Mouse (Mus musculus): ENCODE results near the gene Cdk5rap2. TPM values are rescaled to one million over a fixed set of nuclear protein-coding genes. Genes with fewer than 3 reads are reported as not detected.
A peak's percentile ranks its signal among the peaks of the same experiment; 100 is the strongest.

Cdk5rap2 gene
- total RNA-seq (2021) = 1 to 10 TPM; 6.0 to 6.3 TPM
- long read RNA-seq, experiment 1, full-length matches to known transcripts = 2 of 4 reads
- long read RNA-seq, experiment 1, partial matches to known transcripts = 1 of 4 reads
- long read RNA-seq, experiment 1, other reads (novel, unspliced or antisense) = 1 of 4 reads
- long read RNA-seq, experiment 2, full-length matches to known transcripts = 2 of 4 reads
- long read RNA-seq, experiment 2, partial matches to known transcripts = 0 of 4 reads
- long read RNA-seq, experiment 2, other reads (novel, unspliced or antisense) = 2 of 4 reads

DNA sequence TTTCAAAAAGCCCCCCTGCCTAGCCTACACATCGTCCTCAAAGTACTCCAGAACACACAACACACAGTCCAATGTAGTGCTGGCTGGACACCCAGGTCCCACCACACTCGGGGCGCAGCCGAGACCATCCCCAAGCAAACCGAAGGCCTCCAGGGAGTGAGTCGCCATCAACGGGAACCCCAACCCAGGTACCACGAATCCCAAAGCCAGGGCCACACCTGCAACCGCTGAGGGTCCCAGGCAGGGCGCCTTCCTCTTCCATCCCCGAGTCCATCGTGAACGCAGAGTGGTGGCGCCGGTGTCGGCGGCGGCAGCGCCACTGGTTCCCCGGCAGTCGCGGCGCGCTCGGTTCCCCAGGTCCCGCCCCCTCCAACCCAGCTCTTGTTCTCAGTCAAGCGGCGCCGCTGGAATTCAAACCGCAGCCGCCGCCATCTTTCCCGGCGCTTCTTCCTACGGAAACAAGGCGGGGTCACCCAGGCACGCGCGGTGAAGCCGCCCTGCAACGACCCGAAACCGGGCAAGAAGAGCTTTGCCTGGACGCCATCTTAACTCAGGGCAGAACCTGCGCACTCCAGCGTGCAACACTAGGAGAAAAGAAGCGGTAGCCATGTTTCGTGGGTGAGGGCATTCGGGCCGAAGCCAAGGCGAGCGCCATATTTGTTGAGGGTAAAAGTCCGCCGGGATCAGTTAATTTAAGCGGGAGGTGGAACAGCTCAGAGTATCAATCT lies at the start of gene Cdk5rap2:
Gene Cdk5rap2, minus strand, starts transcription at position 450 of the 728 bp plus-strand sequence.
- intact Hi-C loops (cut with DNase I; ENCODE audit: low total_unique reads) = no loop called here

DNA sequence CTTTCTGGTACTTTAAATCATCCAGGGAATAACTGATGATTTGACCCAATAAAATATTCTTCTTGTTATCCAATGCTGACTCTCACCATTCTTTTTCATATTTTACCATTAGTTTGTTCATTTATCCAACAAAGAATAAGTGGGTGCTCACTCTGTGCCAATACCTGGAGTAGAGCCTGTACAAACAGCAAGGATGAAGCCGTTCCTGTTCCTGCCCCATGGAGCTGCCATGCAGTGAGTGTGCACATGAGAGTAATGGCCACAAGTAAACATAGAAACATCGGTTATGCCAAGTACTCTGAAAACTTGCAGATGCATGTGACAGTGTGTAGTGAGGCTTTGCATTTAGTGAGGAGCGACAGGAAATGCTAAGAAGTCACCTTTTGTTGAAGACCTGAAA lies 41.9 kb upstream of the Cdk5rap2 start:
- no peak for DNase-seq
- intact Hi-C loops (cut with DNase I; ENCODE audit: low total_unique reads) = loop anchor here (5.0 kb wide), 1 partner anchor 150 kb away; no protein-coding TSS in a partner anchor

More for the DNA sequence above, at the start of gene Cdk5rap2:
- peak; percentile 96 for DNase-seq

DNA sequence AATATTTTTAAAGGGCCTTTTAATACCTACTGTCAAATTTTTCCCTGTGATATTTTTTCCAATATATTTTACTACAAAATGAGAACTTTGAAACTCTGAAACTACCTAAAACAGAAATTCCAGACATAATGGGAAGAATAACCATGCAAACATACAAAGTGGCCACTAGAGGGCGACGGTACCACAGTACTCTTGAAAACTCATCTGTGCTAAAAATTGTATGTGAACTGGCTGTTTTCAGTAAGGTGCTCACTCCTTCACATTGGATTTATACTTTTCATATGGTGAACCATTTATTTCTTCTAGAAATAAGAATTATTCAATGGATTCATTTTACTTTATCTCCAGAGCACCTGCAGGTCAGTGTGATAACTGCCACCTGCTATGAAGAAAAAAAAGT lies 41.5 kb upstream of the Cdk5rap2 start:
- intact Hi-C loops (cut with DNase I; ENCODE audit: low total_unique reads) = loop anchor here (5.0 kb wide), 1 partner anchor 151 kb away; no protein-coding TSS in a partner anchor
- peak; percentile 14 for DNase-seq

DNA sequence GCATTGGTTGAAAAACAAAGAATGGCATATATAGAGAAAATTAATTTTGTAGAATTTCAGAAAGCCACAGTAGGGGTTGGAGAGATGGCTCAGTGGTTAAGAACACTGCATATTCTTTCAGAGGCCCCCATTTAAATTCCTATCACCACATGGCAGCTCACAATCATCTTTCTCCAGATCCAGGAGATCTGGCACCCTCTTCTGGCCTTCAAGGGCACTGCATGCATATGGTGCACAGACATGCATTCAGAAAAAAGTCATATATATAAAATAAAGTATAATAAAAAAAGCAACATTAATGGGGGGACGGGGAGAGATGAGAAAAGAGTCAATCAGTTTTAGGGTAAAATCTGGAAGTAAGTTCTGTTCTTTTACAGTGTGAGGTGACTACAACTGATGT lies 39.4 kb upstream of the Cdk5rap2 start:
- no peak for DNase-seq
- intact Hi-C loops (cut with DNase I; ENCODE audit: low total_unique reads) = loop anchor here (5.0 kb wide), 1 partner anchor 153 kb away; no protein-coding TSS in a partner anchor

DNA sequence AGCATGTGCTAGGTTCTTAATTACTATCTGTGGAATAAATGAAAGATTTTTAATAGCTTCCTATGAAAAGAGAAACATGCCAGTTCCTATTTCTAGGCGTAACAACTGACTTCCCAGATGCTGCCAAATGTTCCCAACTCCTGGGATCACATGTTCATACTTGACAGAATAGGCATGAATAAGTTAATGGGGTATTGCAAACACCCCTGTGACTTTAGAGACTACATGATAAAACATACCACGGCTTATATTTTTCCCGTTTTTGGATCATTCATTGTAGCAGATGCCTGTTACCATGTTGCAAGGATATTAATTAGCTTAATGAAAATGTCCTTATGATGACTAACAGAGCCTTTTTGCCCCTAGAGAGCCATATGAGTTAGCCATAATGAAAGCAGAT lies 36.5 kb upstream of the Cdk5rap2 start:
- intact Hi-C loops (cut with DNase I; ENCODE audit: low total_unique reads) = no loop called here
- DNase-seq = no peak

DNA sequence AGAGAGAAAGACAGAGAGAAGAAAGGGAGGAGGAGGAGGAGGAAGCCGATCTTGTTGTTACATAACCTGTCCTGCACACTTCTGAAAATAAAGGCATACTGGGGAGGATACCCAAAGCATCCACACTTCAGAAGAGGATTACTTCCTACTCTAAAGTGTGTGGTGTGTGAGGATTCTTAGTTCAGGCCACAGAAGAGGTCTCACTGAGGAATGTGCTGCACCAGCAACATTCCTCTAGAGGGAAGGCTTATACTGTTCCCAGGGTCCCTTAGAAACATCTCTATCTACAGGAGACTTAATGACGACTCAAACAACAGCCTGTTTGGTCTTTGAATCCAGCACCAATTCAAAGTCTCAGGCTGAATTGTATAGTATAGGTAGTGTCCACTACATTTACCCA lies 10.0 kb upstream of the Cdk5rap2 start:
- intact Hi-C loops (cut with DNase I; ENCODE audit: low total_unique reads) = no loop called here
- no peak for DNase-seq

DNA sequence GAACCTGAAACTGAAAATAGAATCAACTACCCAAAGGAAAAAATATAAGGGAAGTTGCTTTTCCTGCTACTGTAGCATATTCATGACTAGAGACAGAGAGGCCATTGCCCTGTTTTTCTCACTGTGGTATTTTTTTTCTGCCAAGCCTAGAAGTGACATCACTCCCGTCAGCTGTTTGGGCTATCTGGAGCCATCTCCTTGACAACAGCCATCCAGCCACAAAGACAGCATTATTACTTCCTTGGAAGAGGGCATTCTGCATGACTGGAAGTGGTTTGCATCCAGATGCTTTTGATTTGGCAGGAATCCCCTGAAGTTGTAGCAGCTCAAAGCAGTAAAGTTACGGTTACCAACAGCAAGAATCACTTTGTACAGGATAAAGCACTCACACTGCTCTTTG lies 1.9 kb upstream of the Cdk5rap2 start:
- no peak for DNase-seq
- intact Hi-C loops (cut with DNase I; ENCODE audit: low total_unique reads) = no loop called here

DNA sequence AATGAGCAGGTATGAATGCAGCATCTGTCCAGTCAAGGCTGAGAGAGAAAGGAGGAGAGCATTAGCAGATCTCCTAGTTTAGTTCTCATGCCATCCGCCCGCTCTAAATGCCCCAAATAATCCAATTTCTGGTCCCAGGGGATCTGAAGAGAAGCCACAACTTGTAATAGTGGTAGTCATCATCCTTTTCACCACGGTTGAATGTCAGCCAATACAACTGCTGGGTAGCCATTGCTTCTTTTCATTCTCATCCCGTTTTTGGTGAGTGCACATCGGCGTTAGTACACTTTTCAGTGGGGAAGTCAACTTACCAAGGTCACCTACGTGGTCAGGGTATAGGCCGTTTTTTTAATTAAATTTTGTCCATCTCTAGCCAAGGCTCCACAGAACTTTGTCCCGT lies 787 bp downstream of the Cdk5rap2 start:
- no peak for DNase-seq
- intact Hi-C loops (cut with DNase I; ENCODE audit: low total_unique reads) = no loop called here

DNA sequence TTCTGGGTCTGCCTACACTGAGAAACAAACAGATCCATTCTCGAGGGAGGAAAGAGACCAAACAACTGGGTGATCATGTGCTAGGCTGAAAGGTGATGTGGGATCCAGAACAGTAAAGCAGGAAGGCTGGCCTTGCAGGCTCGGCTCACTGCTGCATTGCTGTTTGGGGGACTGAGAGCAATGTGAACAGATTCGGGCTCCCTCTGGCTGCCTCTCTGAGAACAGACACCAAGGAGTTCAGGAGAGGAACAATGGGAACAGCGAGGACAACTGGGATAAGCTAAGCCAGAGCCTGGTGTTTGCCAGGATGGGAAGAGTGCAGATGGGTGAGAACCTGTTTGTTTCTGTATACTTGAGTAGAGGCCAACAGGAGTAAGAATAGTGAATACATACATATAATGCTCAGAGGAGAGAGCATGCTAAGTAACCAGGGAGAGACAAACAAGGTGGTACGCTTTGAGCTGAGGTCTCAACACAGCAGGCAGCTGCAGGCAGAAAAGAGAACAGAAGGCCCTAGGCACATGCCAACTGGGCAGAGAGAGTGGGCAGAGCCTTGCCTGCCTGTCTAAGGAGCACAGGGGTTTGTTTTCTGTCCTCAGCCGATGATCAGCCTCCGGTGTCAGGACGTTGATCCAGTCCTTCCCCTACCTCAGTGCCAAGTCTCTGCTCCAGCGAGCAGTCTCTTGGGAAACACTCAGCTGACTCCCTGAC lies 8.0 kb downstream of the Cdk5rap2 start:
- intact Hi-C loops (cut with DNase I; ENCODE audit: low total_unique reads) = no loop called here

DNA sequence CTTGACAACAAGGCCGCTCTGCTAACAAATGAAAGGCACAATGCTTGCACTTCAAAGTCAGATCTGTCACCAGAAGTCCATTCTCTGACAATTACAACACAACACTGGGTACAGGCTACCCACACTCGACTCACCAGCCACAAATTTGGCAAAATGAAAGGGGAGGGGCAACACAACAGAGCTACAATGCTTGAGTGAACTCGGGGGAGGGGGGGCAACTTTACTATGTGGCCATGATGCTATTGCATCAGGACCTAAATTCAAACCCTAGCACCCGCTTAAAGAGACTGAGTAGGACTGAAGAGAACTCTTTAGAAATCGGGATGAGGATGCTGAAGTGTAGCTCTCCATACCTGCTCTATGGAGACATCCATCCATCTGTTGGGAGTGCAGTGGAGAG lies 10.8 kb downstream of the Cdk5rap2 start:
- intact Hi-C loops (cut with DNase I; ENCODE audit: low total_unique reads) = no loop called here
- no peak for DNase-seq

More for the DNA sequence above, 8.0 kb downstream of the Cdk5rap2 start:
- DNase-seq = peak; percentile 52

DNA sequence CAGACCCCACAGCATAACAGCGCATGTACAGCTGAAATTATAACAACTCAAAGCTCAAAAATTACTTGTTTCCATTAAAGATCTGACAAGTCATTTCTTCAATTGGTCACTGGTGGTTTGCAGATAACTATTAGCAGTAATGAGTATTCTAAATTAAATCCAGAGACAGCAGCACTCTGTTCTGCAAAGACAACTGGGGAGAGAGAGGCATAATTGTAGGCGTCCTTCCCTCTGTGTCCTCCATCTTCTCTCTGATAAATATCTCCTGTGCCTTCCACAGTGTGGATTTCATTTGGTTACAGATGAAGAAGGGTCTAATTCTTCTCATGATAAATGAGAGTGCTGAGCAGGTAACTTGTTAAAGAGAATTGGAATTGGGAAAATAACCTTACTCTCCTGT lies 11.2 kb downstream of the Cdk5rap2 start:
- intact Hi-C loops (cut with DNase I; ENCODE audit: low total_unique reads) = no loop called here
- no peak for DNase-seq

DNA sequence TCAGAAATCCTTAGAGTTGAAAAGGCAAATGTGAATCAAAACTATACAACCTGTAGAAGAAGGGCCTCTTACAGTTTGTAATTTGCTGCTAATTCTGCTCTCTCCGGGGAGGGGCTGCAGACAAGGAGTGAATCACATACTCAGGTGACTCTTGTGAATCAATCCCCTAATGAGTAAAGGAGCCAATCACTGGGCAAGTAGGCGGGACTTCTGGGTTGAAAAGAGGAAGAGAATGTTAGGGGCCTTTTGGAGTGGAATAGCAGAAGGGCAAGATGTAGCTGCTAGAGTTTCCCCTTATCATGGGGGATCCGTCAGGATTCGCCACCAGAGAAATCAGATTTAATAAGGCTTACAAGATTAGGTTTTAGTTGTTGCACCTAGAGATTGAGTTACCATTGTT lies 12.2 kb downstream of the Cdk5rap2 start:
- no peak for DNase-seq
- intact Hi-C loops (cut with DNase I; ENCODE audit: low total_unique reads) = no loop called here

DNA sequence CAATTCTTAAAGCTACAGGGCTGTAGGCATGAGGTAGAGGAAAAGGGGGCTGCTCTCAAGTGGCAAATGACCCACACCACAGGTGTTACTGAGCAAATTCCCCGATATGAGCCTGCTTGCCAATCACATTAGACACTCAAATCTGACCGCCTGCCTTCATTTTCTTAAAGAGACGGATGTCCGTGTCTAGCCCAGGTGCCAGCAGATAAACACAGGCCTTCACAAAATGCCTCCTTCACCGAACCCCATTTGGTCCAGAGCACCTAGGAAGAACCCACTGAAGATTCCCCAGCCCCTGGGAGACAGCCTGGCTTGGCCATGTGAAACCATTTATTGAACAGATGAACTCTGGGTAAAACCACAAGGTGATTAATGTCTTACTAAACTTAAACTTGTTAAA lies 13.5 kb downstream of the Cdk5rap2 start:
- DNase-seq = no peak
- intact Hi-C loops (cut with DNase I; ENCODE audit: low total_unique reads) = no loop called here

DNA sequence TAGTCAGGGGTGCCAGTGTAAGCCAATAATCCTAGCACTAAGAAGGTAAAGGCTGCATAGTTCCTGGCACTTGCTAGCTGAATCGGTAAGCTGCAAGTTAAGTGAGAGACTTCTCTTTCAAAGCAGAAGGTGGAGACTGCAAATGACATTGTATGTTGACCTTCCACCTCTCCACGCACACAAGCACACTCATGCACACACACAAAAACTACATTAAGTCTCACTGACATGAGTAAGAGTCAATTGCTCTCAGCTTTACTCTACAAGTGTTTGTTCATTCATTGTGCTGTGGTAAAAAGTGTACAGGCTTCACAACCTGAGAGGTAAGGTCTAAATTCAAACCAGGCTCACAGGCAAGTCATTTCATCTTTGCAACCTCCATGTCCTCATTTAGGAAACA lies 15.5 kb downstream of the Cdk5rap2 start:
- intact Hi-C loops (cut with DNase I; ENCODE audit: low total_unique reads) = no loop called here
- DNase-seq = no peak

DNA sequence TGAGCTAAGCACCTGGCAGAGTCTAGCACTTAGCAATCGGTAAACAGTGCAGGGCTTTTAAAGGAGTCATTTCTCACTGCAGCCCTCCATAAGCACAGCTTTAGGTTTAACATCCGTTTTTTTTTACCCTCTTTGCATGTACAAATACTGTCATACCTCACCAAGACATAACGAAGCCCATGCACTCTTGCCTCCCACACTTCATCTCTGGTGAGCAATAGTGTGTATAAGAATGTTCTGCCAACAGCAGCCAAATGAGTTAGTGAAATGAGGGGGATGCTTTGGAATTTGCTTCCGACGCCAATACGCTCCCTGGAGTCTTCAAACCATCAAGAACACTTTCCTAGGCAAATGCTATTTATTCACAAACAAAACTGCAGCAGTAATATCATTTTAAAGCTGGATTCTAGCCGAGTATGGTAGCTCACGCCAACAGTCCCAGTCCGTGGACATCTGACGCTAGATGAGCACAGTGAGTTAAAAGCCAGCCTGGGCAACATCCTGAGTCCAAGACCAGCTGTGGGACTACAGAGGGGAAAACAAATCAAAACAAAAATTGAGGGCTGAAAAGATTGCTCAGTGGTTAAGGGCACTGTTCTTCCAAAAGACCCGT lies 18.4 kb downstream of the Cdk5rap2 start:
- peak; percentile 36 for DNase-seq
- intact Hi-C loops (cut with DNase I; ENCODE audit: low total_unique reads) = no loop called here

DNA sequence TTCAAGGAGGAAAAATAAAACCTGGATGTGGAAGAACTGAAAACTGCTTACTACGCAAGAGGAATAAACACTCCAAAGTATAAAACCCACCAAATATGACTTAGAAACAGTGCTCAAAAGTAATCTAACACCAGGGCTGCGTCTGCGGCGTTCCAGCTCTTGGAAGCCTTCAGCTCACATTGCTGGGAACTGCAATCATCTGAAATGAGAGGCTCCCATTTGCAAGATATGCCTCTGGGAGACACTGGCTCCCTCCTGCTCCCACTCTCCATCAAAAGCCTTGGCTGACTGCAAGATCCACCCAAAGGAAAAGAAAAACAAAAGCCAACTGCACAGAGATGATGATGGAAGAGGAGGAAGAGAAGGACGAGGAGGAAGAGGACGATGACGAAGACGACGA lies 19.2 kb downstream of the Cdk5rap2 start:
- DNase-seq = peak; percentile 26

DNA sequence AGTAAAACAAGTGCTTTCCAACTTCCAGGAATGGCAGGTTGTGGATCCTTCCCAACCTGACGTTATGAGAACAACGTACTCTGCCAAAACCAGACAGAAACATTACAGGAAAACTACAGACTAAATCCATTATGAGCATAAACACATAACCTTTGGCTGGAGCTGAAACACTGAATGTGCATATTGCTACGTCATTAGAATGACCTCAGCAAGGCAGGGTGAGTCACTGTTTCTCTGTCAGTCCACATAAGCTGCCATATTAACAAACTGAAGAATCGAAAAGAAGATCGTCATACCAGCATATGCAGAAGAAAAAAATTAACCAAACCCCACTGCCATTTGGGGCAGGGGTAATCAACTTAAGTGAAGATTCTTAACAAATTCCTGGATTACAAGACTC lies 24.0 kb downstream of the Cdk5rap2 start:
- intact Hi-C loops (cut with DNase I; ENCODE audit: low total_unique reads) = no loop called here
- no peak for DNase-seq

More for the DNA sequence above, 19.2 kb downstream of the Cdk5rap2 start:
- intact Hi-C loops (cut with DNase I; ENCODE audit: low total_unique reads) = no loop called here

DNA sequence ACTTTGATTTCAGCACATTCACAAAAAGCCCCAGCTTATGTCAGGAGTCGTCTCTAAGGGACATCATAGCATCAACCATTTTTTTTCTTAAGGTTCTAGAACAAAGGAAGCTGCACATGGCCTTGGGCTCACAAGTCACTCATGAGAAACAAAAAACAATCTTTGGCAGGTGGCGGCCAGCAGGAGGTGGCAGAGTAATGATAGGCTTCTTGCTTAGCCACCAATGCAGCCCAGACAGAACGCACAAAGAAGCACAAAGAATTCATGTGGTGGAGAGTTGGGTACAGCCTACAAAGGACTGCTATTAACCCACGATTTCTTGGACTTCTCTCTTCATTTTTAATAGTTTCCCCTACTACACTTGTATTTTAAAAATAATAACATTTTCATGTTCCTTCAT lies 32.9 kb downstream of the Cdk5rap2 start:
- intact Hi-C loops (cut with DNase I; ENCODE audit: low total_unique reads) = no loop called here
- DNase-seq = no peak

DNA sequence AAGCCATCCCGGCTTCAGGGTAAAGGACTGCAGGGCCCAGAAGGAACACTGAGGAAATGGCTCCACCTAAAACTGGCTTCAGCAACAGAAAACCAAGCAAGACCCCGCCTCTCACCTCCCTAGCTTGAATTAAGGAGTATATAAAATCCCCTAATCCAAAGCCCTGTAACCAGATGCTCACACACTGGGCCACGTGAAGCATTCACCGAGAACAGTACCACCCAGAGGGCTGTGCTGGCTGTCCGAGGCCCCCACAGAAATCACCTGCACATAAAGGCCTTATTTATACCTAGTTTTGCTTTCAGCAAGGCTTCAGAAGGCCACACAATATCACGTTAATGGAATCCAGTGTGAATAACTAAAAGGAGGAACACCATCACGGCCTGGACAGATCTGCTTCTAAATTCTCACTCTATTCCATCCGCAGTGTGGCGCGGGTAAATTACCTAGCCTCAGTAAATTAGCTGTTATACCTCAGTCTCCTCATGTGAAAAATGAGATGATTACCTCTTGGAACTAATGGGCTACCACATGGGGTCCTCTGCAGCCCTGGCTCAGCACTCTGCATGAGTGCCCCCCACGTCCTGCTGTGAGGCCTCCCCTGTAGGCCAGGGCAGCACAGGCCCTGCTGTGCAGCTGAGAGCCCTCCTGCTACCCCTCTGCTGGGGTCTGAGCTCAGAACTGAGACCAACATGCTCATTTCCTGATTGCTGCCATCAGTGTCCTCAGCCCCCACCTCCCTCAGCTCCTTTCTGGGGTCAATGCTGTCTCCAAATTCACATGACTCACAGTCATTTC lies 45.0 kb downstream of the Cdk5rap2 start:
- intact Hi-C loops (cut with DNase I; ENCODE audit: low total_unique reads) = no loop called here

More for the DNA sequence above, 45.0 kb downstream of the Cdk5rap2 start:
- DNase-seq = no peak
